Mouse (Mus musculus) megakaryocyte, embryonic 14.5 days (primary cell): Measurements from ENCODE around the gene Mt1.

Source experiments
- FLI1 ChIP-seq: IDR thresholded peaks from 2 replicates; pipeline ENCODE4 v1.6.1; 2012; ENCODE audit warnings: low read length, inconsistent platforms, mixed read lengths
- GATA1 ChIP-seq: IDR thresholded peaks from 3 replicates; pipeline ENCODE4 v1.6.1; 2012; ENCODE audit warnings: mixed read lengths, low read length, inconsistent platforms, borderline replicate concordance

- TF ChIP-seq GATA1 (no peak), FLI1 (no peak)
Observed at GRCm38 (mm10) chr8:94206256-94206655, 27.4 kb downstream of the Mt1 start.
